Mouse (Mus musculus) neural tube, embryonic 12.5 days (tissue): ENCODE measurements around the gene Narfl. TPM values are rescaled to one million over a fixed set of nuclear protein-coding genes. Genes with fewer than 3 reads are reported as not detected.

Experiments used
- ATAC-seq: fragments of 200-750 bp; cut with Nextera tagmentation; 2 replicates; pipeline ENCODE4 v1.8.0; 2017; ENCODE audit warnings: low read depth, mild to moderate bottlenecking, moderate TSS enrichment, moderate library complexity; ENCODE audit not compliant: low FRiP score
- H3K27ac ChIP-seq: fragments of 300-500 bp; sonication (generic); 2 replicates; pipeline ENCODE4 v1.5.1; 2016
- H3K27me3 ChIP-seq: fragments of 300-500 bp; sonication (generic); replicated peaks from 2 replicates; pipeline ENCODE4 v1.6.1; 2016; ENCODE audit warnings: mild to moderate bottlenecking
- H3K36me3 ChIP-seq: fragments of 300-500 bp; sonication (generic); 2 replicates; pipeline ENCODE4 v1.6.1; 2016; ENCODE audit warnings: mild to moderate bottlenecking
- H3K4me1 ChIP-seq: fragments of 300-500 bp; sonication (generic); 2 replicates; pipeline ENCODE4 v1.6.1; 2016
- H3K4me2 ChIP-seq: fragments of 300-500 bp; sonication (generic); replicated peaks from 2 replicates; pipeline ENCODE4 v1.6.1; 2016; ENCODE audit warnings: mild to moderate bottlenecking
- H3K4me3 ChIP-seq: fragments of 300-500 bp; sonication (generic); 2 replicates; pipeline ENCODE4 v1.5.1; 2016
- H3K9ac ChIP-seq: fragments of 300-500 bp; sonication (generic); 2 replicates; pipeline ENCODE4 v1.6.1; 2016; ENCODE audit warnings: mild to moderate bottlenecking
- H3K9me3 ChIP-seq: fragments of 300-500 bp; sonication (generic); 2 replicates; pipeline ENCODE4 v1.6.1; 2016; ENCODE audit warnings: mild to moderate bottlenecking
- WGBS: fragments of 180-500 bp; shearing (Covaris S2); methylation state at CpG from one replicate; pipeline ENCODE4 v1.1.7; 2016; 5-methylcytosine and 5-hydroxymethylcytosine counted together
- polyA plus RNA-seq: library from polyadenylated mRNA; unstranded; fragments of >200 nt; fragmentation: Nextera tagmentation; extraction: Ambion mirVana; gene quantifications from 2 replicates; pipeline ENCODE4 v1.2.1, GENCODE M21; 2016

Gene Narfl
- polyA plus RNA-seq, 1 experiment from 2014 or later: 29.2 TPM

DNA sequence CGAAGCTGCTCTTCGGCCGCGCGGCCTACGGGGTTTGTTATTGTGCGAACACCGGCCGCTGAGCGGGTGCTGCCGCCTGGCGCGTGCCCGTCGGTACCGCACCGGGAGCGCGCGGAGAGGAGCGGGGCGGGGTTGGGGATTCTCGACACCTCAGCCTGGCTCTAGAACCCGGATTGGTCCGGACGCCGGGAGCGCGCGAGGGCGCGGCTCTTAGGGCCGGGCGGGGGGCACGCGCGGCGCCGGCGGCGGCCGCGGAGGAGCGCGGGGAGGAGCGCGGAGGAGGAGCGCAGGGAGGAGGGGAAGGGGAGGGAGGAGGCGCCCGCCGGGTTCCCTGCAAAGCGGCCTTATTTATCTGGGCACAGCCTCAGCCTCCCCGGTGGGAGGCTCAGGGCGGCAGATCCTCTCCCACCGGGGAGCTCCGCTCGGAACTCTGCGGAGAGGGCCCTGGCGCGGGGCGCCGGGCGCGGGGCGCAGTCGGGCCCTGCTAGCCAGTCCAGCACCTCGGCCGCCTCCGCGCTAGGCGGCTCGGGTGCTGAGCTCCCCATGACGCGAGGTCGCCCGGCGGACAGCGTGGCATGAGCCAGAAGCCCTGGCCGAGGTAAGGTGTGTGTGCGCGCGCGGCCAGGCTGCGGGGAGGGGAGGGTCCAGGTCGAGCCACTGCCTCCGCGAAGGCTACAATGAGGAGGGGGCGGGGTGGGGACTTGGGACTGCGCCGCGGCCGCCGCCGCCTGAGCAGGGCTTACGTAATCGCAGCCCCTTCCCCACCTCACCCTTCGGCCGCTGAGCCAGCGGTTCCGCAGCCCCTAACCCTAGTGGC lies 35.4 kb downstream of the Narfl start, which contains the start of gene Fbxl16:
Fbxl16 (plus strand) TSS at position 297 of the 817 bp plus-strand sequence.
- Histone ChIP-seq H3K4me1 (peaks cover 36% of the 10 kb centered on the region), H3K9me3 (no peaks in the 10 kb centered on the region), H3K4me3 (peak within 1 kb of the TSS; percentile 77), H3K27ac (peak within 1 kb of the TSS; percentile 90), H3K36me3 (peaks cover 3% of the 10 kb centered on the region; the same call in 1 of the 2 replicates), H3K27me3 (peaks cover 12% of the 10 kb centered on the region), H3K4me2 (peak within 1 kb of the TSS; percentile 86), H3K9ac (peak within 1 kb of the TSS; percentile 87)
- peak; percentile 80 for ATAC-seq
- under 1% methylated on average over 94 of the region's 100 CpGs for WGBS

DNA sequence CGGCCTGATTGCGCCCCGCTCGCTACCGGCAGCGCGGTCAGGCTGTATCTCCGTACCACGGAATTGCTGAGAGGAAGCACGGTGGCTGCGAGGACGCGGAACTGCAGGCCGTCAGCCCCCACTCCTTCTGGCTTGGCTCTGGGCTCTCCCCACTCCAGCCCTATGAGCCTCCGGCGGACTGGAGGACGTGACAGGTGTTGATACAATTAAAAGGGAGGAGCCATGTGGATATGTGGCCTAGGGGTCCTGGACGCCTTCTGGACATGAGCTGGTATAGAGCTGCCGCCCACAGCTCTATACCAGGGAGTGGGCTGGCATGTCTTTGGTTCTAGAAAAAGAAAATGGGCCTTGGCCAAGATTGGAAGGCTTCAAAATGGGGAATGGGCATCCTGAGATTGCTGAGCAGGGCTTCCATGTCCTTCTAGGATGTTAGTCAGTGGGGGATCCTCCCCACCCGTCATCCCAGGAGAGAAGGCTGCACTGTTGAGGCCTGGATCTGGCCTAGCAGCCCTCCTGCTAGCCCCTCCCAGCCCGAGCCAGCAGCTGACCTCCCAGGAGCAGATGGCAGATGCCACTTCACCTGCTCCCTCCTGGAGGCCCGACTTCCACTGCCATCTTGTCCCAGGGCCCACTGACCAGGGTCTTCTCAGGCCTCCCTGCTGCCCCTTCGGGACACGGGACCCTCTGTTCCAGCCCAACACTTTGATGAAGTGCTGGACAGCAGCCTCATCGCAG lies 36.2 kb downstream of the Narfl start:
- peaks cover 12% of the 10 kb centered on the region for H3K27me3 ChIP-seq
- H3K4me1 ChIP-seq: peaks cover 36% of the 10 kb centered on the region

DNA sequence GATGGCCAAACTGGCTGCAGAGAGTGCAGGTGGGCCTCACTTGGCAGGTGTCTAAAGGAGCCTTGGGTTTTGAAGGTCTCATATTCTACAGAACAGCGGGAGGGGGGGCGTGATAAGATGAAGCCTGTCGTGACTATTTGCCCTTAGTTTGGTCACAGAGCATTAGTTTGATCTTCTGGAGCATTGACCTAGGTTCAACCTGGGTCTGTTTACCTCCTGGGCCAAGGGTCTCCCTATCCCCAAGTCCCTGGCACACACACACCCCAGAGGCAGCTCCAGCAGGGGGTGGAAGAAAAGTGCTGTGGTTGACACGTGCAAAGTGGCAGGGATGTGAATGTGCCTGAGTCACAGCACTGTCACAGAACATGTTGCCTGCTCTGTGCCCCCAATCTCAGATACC lies 37.3 kb downstream of the Narfl start:
- Histone ChIP-seq H3K4me1 (peaks cover 36% of the 10 kb centered on the region), H3K27ac (no peak overlapping the region), H3K36me3 (peaks cover 3% of the 10 kb centered on the region; the same call in 1 of the 2 replicates), H3K4me3 (no peak overlapping the region), H3K27me3 (peaks cover 12% of the 10 kb centered on the region), H3K9me3 (no peaks in the 10 kb centered on the region), H3K4me2 (peak overlapping the region; percentile 86), H3K9ac (no peak overlapping the region)
- 78% methylated on average over 4 of the region's 4 CpGs for WGBS
- ATAC-seq: no peak

More for the DNA sequence above, 36.2 kb downstream of the Narfl start:
- WGBS: 7% methylated on average over 25 of the region's 25 CpGs
- peak overlapping the region; percentile 87 for H3K9ac ChIP-seq
- H3K4me3 ChIP-seq: peak overlapping the region; percentile 77
- H3K9me3 ChIP-seq: no peaks in the 10 kb centered on the region
- peak overlapping the region; percentile 86 for H3K4me2 ChIP-seq
- H3K36me3 ChIP-seq: peaks cover 3% of the 10 kb centered on the region; the same call in 1 of the 2 replicates
- H3K27ac ChIP-seq: peak overlapping the region; percentile 90
- ATAC-seq: peak; percentile 61

DNA sequence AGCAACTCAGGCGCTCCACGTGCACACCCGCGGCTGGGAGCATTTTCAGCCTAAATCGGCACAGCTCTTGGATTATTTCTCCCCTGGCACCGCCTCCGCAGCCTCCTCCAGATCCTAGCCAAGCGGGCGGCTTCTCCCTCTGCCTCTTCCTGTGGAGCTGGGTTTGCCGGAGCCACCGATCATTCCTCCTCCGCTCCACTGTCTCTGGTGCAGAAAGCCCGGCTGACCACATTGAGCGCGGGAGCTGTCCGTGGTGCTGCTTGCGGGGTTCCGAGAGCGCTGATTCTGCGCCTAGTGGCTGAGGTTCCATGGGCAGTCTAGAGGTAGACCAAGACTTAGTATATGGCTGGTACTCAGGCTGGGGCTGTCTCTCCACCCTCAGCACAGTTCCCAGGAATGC lies 39.9 kb downstream of the Narfl start:
- WGBS: 1% methylated on average over 20 of the region's 20 CpGs
- H3K9ac ChIP-seq: no peak overlapping the region; the same call in 1 of the 2 replicates

DNA sequence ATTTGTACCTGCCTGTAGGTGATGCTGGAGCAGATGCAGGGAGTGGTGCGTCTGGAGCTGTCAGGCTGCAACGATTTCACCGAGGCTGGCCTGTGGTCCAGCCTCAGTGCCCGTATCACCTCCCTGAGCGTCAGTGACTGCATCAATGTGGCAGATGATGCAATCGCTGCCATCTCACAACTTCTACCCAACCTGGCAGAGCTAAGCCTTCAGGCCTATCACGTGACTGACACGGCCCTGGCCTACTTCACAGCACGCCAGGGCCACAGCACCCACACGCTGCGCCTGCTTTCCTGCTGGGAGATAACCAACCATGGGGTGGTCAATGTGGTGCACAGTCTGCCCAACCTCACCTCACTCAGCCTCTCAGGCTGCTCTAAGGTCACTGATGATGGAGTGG lies 44.1 kb downstream of the Narfl start:
- Histone ChIP-seq H3K36me3 (peaks cover 28% of the 10 kb centered on the region), H3K4me3 (no peak overlapping the region), H3K27me3 (peaks cover 43% of the 10 kb centered on the region), H3K27ac (no peak overlapping the region), H3K9me3 (no peaks in the 10 kb centered on the region), H3K4me1 (peaks cover 13% of the 10 kb centered on the region), H3K9ac (no peak overlapping the region), H3K4me2 (no peak overlapping the region)
- 90% methylated on average over 11 of the region's 11 CpGs for WGBS
- no peak for ATAC-seq

More for the DNA sequence above, 39.9 kb downstream of the Narfl start:
- H3K27me3 ChIP-seq: peaks cover 32% of the 10 kb centered on the region
- no peak for ATAC-seq
- H3K27ac ChIP-seq: no peak overlapping the region
- no peaks in the 10 kb centered on the region for H3K9me3 ChIP-seq
- H3K36me3 ChIP-seq: peaks cover 24% of the 10 kb centered on the region
- peak overlapping the region; percentile 34 for H3K4me2 ChIP-seq
- H3K4me3 ChIP-seq: no peak overlapping the region
- H3K4me1 ChIP-seq: peaks cover 31% of the 10 kb centered on the region

DNA sequence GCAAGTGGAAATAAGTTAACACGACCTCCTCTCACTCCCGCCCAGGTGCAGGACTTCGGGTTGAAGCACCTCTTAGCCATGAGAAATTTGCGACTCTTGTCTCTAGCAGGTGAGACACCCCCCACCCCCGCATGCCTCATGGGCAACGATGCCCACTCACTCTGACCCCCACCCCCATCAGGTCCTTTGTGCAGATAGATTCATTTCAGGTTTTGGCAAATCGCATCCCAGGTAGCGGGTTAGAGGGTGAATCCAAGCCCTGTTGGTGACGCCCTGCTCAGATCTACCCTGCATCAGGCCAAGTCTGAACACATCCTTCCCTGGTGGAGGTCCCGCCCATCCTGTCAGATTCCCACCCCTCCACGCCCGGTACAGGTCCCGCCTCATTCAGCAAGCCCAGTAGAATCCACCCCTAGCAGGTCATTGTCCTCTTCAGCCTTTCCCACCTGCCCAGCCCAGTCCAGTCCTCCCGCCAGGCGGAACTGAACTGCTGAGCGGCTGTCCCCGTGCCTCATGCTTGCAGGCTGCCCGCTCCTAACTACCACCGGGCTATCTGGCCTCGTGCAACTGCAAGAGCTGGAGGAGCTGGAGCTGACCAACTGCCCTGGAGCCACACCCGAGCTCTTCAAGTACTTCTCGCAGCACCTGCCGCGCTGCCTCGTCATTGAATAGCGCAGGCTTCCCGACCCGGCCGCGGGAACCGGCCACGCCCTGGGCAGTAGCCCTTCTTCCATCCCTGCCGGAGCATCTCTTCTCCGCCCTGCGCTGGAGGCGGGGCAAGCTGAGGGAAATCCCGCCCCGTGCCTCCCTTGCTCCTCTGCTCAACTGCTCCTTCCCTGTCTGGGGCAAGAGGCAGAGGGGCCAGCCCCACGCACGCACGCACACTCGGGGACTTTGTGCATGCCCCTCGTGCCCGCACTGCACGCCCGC lies 45.5 kb downstream of the Narfl start:
- Histone ChIP-seq H3K36me3 (peaks cover 28% of the 10 kb centered on the region), H3K4me2 (peak overlapping the region; percentile 32), H3K4me3 (0 out of 2 replicates have a peak overlapping the region, but pooled peaks have one; percentile 11), H3K27me3 (peaks cover 43% of the 10 kb centered on the region), H3K27ac (no peak overlapping the region), H3K4me1 (peaks cover 7% of the 10 kb centered on the region), H3K9ac (no peak overlapping the region), H3K9me3 (no peaks in the 10 kb centered on the region)
- 7% methylated on average over 46 of the region's 46 CpGs for WGBS
- no peak for ATAC-seq

DNA sequence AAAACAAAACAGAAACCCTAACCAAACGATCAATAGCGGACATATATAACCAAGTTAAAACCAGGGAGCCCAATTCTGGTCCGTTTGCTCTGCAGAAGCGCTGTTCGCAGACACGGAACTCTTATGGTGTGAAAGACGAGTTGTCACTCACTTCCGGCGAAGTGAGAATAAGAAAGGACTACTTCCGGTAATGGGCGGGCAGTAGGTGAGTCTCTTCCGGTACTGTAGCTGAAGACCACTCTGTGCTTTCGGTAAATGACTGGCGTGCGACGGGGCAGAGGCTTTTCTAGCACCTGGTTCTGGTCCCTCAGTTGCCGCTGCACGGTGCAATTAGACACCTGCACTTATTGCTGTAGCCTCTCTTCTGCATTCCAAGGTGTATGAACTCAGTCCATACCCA lies 49.9 kb downstream of the Narfl start, which contains the start of gene Wdr24:
Wdr24 (plus strand) TSS at position 176 of the 400 bp plus-strand sequence.
- Histone ChIP-seq H3K27me3 (peaks cover 23% of the 10 kb centered on the region), H3K4me3 (peak within 1 kb of the TSS; percentile 53), H3K9ac (peak within 1 kb of the TSS; percentile 73), H3K27ac (no peak within 1 kb of the TSS), H3K9me3 (no peaks in the 10 kb centered on the region), H3K4me2 (peak within 1 kb of the TSS; percentile 82), H3K4me1 (peaks cover 47% of the 10 kb centered on the region), H3K36me3 (peaks cover 34% of the 10 kb centered on the region)
- under 1% methylated on average over 18 of the region's 18 CpGs for WGBS
- ATAC-seq: no peak

DNA sequence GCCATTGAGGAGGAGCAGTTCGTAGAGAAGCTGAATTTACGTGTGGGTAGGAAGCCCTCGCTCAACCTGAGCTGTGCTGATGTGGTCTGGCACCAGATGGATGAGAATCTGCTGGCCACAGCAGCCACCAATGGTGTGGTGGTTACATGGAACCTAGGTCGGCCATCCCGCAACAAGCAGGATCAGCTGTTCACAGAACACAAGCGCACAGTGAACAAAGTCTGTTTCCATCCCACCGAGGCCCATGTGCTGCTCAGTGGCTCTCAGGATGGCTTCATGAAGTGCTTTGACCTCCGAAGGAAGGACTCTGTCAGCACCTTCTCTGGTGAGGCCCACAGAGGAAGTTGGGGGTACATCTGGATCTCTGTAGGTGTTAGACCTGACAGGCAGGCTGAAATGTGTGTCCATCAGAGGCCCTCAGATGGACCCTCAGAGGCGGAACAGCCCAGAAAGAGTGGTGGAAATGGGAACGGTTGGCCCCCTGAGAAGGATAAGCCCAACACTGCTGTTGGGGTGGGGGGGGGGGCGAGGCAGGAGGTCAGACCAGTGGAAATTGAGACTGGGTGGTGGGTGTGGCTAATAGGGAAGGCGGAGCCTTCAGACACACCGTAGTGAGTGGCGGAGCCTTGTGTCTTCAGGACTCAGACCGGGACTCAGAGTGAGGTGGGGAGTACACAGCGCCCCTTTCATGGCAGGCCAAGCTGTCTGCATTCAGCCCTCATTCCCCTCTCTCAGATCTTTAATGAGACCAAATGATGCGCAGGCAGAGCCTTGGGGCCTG lies 51.0 kb downstream of the Narfl start:
- Histone ChIP-seq H3K27ac (no peak overlapping the region), H3K9me3 (no peaks in the 10 kb centered on the region), H3K4me2 (peak overlapping the region; percentile 82), H3K9ac (peak overlapping the region; percentile 73; the same call in 1 of the 2 replicates), H3K36me3 (peaks cover 29% of the 10 kb centered on the region), H3K27me3 (peaks cover 12% of the 10 kb centered on the region), H3K4me3 (peak overlapping the region; percentile 53; the same call in 1 of the 2 replicates), H3K4me1 (peaks cover 48% of the 10 kb centered on the region)
- WGBS: 76% methylated on average over 17 of the region's 17 CpGs
- ATAC-seq: no peak

DNA sequence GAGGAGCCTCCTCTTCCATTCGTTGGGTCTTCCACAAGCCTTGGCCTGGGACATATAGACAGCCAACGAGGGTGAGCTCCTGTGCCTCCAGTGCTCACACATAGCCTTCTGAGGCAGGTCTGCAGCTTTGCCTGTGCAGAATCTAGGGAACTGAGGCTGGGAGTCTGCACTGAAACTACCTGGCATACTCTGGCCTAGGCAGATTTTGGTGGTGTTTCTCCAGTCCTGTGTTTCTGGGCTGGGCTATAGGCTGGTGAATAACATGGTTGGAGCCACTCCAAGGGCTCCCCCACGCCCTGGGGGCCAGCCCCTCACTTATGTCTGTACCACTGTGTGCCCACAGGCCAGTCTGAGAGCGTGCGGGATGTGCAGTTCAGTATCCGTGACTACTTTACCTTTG lies 51.7 kb downstream of the Narfl start:
- no peak for ATAC-seq
- 89% methylated on average over 6 of the region's 6 CpGs for WGBS
- Histone ChIP-seq H3K4me1 (peaks cover 55% of the 10 kb centered on the region), H3K9ac (no peak overlapping the region), H3K27me3 (peaks cover 5% of the 10 kb centered on the region), H3K36me3 (peaks cover 32% of the 10 kb centered on the region), H3K9me3 (no peaks in the 10 kb centered on the region), H3K27ac (no peak overlapping the region), H3K4me2 (peak overlapping the region; percentile 82), H3K4me3 (no peak overlapping the region)

DNA sequence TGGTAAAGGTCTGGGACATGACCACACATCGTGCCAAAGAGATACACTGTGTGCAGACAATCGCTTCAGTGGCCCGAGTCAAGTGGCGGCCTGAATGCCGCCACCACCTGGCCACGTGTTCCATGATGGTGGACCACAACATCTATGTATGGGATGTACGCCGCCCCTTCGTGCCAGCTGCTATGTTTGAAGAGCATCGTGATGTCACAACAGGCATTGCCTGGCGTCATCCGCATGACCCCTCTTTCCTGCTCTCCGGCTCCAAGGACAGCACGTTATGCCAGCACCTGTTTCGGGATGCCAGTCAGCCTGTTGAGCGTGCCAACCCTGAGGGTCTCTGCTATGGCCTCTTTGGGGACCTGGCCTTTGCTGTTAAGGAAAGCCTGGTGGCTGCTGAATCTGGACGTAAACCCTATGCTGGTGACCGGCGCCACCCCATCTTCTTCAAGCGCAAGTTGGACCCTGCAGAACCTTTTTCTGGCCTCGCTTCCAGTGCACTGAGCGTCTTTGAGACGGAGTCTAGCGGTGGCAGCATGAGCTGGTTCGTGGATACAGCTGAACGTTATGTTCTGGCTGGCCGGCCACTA lies 52.5 kb downstream of the Narfl start:
- ATAC-seq: no peak
- H3K4me1 ChIP-seq: peaks cover 63% of the 10 kb centered on the region
- 0 out of 2 replicates have a peak overlapping the region, but pooled peaks have one; percentile 9 for H3K4me2 ChIP-seq
- 95% methylated on average over 27 of the region's 27 CpGs for WGBS
- no peaks in the 10 kb centered on the region for H3K27me3 ChIP-seq
- peaks cover 39% of the 10 kb centered on the region for H3K36me3 ChIP-seq
- H3K27ac ChIP-seq: no peak overlapping the region
- H3K9me3 ChIP-seq: no peaks in the 10 kb centered on the region
- no peak overlapping the region for H3K9ac ChIP-seq
- no peak overlapping the region for H3K4me3 ChIP-seq
